Mouse (Mus musculus) cerebellum, adult 2 months (tissue): ENCODE measurements around the gene Tmem207. TPM values are rescaled to one million over a fixed set of nuclear protein-coding genes. Genes with fewer than 3 reads are reported as not detected.

Source experiments
- DNase-seq, 2 experiments: peaks; one replicate each; pipeline ENCODE4 v3.0.0; 2021
- H3K27ac ChIP-seq: fragments of 200-500 bp; 2 replicates; pipeline ENCODE4 v1.5.1; 2012; ENCODE audit warnings: low read length, control low read depth, inconsistent platforms; ENCODE audit not compliant: insufficient read depth
- H3K27me3 ChIP-seq: fragments of 200-500 bp; 2 replicates; pipeline ENCODE4 v1.6.1; 2012; ENCODE audit warnings: inconsistent platforms, mild to moderate bottlenecking, low read length, moderate library complexity; ENCODE audit not compliant: control insufficient read depth, insufficient read depth
- H3K4me1 ChIP-seq: fragments of 200-500 bp; 2 replicates; pipeline ENCODE4 v1.6.1; 2011; ENCODE audit warnings: low read length; ENCODE audit not compliant: control insufficient read depth, insufficient read depth
- H3K4me3 ChIP-seq: fragments of 200-500 bp; replicated peaks from 2 replicates; pipeline ENCODE3; 2011; ENCODE audit warnings: mild to moderate bottlenecking, low read depth, low read length, control low read depth; ENCODE audit not compliant: insufficient read depth
- CTCF ChIP-seq: fragments of 200-500 bp; IDR thresholded peaks from 2 replicates; pipeline ENCODE4 v1.5.1; 2011; ENCODE audit warnings: low read depth, mild to moderate bottlenecking, control low read depth, low read length, moderate library complexity, borderline replicate concordance; ENCODE audit not compliant: insufficient read depth
- POLR2A ChIP-seq: fragments of 200-500 bp; IDR thresholded peaks from 2 replicates; pipeline ENCODE4 v1.6.1; 2011; ENCODE audit warnings: low read length, control low read depth, borderline replicate concordance; ENCODE audit not compliant: insufficient read depth
- WGBS: fragments of 180-500 bp; shearing (Covaris S2); methylation state at CpG from one replicate; pipeline ENCODE4 v1.1.7; 2018; 5-methylcytosine and 5-hydroxymethylcytosine counted together
- polyA plus RNA-seq: library from polyadenylated mRNA; depleted of rRNA; stranded (reverse); fragments of >200 nt; gene quantifications from 2 replicates; pipeline ENCODE4 v1.2.3, GENCODE M21; 2012; rRNA removed

Gene Tmem207
- polyA plus RNA-seq, result not detected in 2 replicates

GRCm38 (mm10) chr16:26526669-26527068 lies at the start of gene Tmem207:
TSS of gene Tmem207 (minus strand) at chr16:26526769.
- Histone ChIP-seq H3K4me1 (no peaks in the 10 kb centered on the region), H3K4me3 (no peak within 1 kb of the TSS), H3K27me3 (no peaks in the 10 kb centered on the region), H3K27ac (no peak within 1 kb of the TSS)
- TF ChIP-seq POLR2A (no peak), CTCF (no peak)
- 91% methylated on average over 4 of the region's 4 CpGs for WGBS
- no peak for DNase-seq

GRCm38 (mm10) chr16:26574173-26574572 lies 47.6 kb upstream of the Tmem207 start:
- no peaks in the 10 kb centered on the region for H3K27me3 ChIP-seq
- H3K4me1 ChIP-seq, result no peaks in the 10 kb centered on the region
- 92% methylated on average over 5 of the region's 5 CpGs for WGBS
- no peak for DNase-seq
- H3K27ac ChIP-seq, result no peak overlapping the region
- no peak for TF ChIP-seq CTCF
- TF ChIP-seq POLR2A, result no peak
- H3K4me3 ChIP-seq, result no peak overlapping the region

- Histone ChIP-seq H3K27ac (no peak overlapping the region), H3K27me3 (no peaks in the 10 kb centered on the region), H3K4me3 (no peak overlapping the region), H3K4me1 (no peaks in the 10 kb centered on the region)
- no peak for TF ChIP-seq CTCF
- TF ChIP-seq POLR2A, result no peak
- no peak for DNase-seq
- 93% methylated on average over 2 of the region's 2 CpGs for WGBS
These were observed 45.3 kb upstream of the Tmem207 start for GRCm38 (mm10) chr16:26571836-26572235.

GRCm38 (mm10) chr16:26569387-26569978 lies 42.9 kb upstream of the Tmem207 start:
- no peak overlapping the region for H3K4me3 ChIP-seq
- no peaks in the 10 kb centered on the region for H3K4me1 ChIP-seq
- no peak overlapping the region for H3K27ac ChIP-seq
- TF ChIP-seq POLR2A (no peak), CTCF (no peak)
- no peaks in the 10 kb centered on the region for H3K27me3 ChIP-seq
- no peak for DNase-seq

- 79% methylated on average over 2 of the region's 2 CpGs for WGBS
- Histone ChIP-seq H3K27me3 (no peaks in the 10 kb centered on the region), H3K4me3 (no peak overlapping the region), H3K27ac (no peak overlapping the region), H3K4me1 (no peaks in the 10 kb centered on the region)
- TF ChIP-seq POLR2A, result no peak
- TF ChIP-seq CTCF, result no peak
- no peak for DNase-seq
These were observed 36.2 kb upstream of the Tmem207 start for GRCm38 (mm10) chr16:26562771-26563170.

- Histone ChIP-seq H3K4me3 (no peak overlapping the region), H3K27ac (no peak overlapping the region), H3K4me1 (no peaks in the 10 kb centered on the region), H3K27me3 (no peaks in the 10 kb centered on the region)
- 25% methylated on average over 2 of the region's 2 CpGs for WGBS
- no peak for DNase-seq
- TF ChIP-seq POLR2A (no peak), CTCF (no peak)
These were observed 35.2 kb upstream of the Tmem207 start for GRCm38 (mm10) chr16:26561743-26562142.

GRCm38 (mm10) chr16:26558797-26559196 lies 32.2 kb upstream of the Tmem207 start:
- no peak for DNase-seq
- Histone ChIP-seq H3K27me3 (no peaks in the 10 kb centered on the region), H3K4me1 (no peaks in the 10 kb centered on the region), H3K4me3 (no peak overlapping the region), H3K27ac (no peak overlapping the region)
- 90% methylated on average over 1 of the region's 1 CpGs for WGBS
- TF ChIP-seq CTCF, result no peak
- no peak for TF ChIP-seq POLR2A

GRCm38 (mm10) chr16:26552234-26552633 lies 25.7 kb upstream of the Tmem207 start:
- Histone ChIP-seq H3K4me1 (no peaks in the 10 kb centered on the region), H3K27ac (no peak overlapping the region), H3K27me3 (no peaks in the 10 kb centered on the region), H3K4me3 (no peak overlapping the region)
- DNase-seq, result no peak
- TF ChIP-seq CTCF, result no peak
- TF ChIP-seq POLR2A, result no peak
- WGBS, result 91% methylated on average over 3 of the region's 3 CpGs
